Mouse (Mus musculus) forebrain, embryonic 14.5 days (tissue): ENCODE results near the gene Sntg2. TPM values are rescaled to one million over a fixed set of nuclear protein-coding genes. Genes with fewer than 3 reads are reported as not detected.
A peak's percentile ranks its signal among the peaks of the same experiment; 100 is the strongest.

Source experiments
- ATAC-seq: fragments of 200-750 bp; cut with Nextera tagmentation; 2 replicates; pipeline ENCODE4 v1.8.0; 2017; ENCODE audit warnings: mild to moderate bottlenecking, moderate library complexity
- DNase-seq: peaks from one replicate; pipeline ENCODE4 v3.0.0-alpha.2; 2015; ENCODE audit warnings: low spot score
- H3K27ac ChIP-seq: fragments of 300-500 bp; sonication (generic); 2 replicates; pipeline ENCODE4 v1.5.1; 2014; ENCODE audit warnings: low read depth, mild to moderate bottlenecking, control low read depth, low read length, moderate library complexity
- H3K27me3 ChIP-seq: fragments of 300-500 bp; sonication (generic); replicated peaks from 2 replicates; pipeline ENCODE4 v1.6.1; 2014; ENCODE audit warnings: low read length, control low read depth, mixed read lengths; ENCODE audit not compliant: control insufficient read depth, insufficient read depth
- H3K36me3 ChIP-seq: fragments of 300-500 bp; sonication (generic); 2 replicates; pipeline ENCODE4 v1.6.1; 2014; ENCODE audit warnings: low read length, control low read depth; ENCODE audit not compliant: control insufficient read depth, insufficient read depth
- H3K4me1 ChIP-seq: fragments of 300-500 bp; sonication (generic); 2 replicates; pipeline ENCODE4 v1.6.1; 2014; ENCODE audit warnings: antibody characterized with exemption, low read length, control low read depth; ENCODE audit not compliant: control insufficient read depth, insufficient read depth
- H3K4me2 ChIP-seq: fragments of 300-500 bp; sonication (generic); 2 replicates; pipeline ENCODE4 v1.6.1; 2014; ENCODE audit warnings: mild to moderate bottlenecking, control low read depth, low read length
- H3K4me3 ChIP-seq: fragments of 300-500 bp; sonication (generic); 2 replicates; pipeline ENCODE4 v1.5.1; 2014; ENCODE audit warnings: low read depth, low read length, control low read depth
- H3K9ac ChIP-seq: fragments of 300-500 bp; sonication (generic); 2 replicates; pipeline ENCODE4 v1.6.1; 2014; ENCODE audit warnings: mild to moderate bottlenecking, low read length, control low read depth, moderate library complexity
- H3K9me3 ChIP-seq: fragments of 300-500 bp; sonication (generic); replicated peaks from 2 replicates; pipeline ENCODE4 v1.6.1; 2016; ENCODE audit warnings: low read length, control low read depth, mixed read lengths; ENCODE audit not compliant: control insufficient read depth
- WGBS: fragments of 180-500 bp; shearing (Covaris S2); extraction: QIAGEN DNeasy Blood & Tissue Kit; methylation state at CpG from one replicate; pipeline ENCODE4 v1.1.7; 2014; 5-methylcytosine and 5-hydroxymethylcytosine counted together
- polyA plus RNA-seq: library from polyadenylated mRNA; unstranded; fragments of >200 nt; fragmentation: Nextera tagmentation; extraction: Ambion mirVana; gene quantifications from 2 replicates; pipeline ENCODE4 v1.2.1, GENCODE M21; 2014

Sntg2 gene
- polyA plus RNA-seq, 1 experiment from 2014 or later, result 1.5 TPM

GRCm38 (mm10) chr12:30177529-30177928, 195.6 kb downstream of the Sntg2 start:
- H3K9me3 ChIP-seq, result no peaks in the 10 kb centered on the region
- DNase-seq, result no peak
- no peak overlapping the region for H3K4me2 ChIP-seq
- no peak overlapping the region for H3K4me3 ChIP-seq
- H3K9ac ChIP-seq, result no peak overlapping the region
- no peaks in the 10 kb centered on the region for H3K27me3 ChIP-seq
- no peak overlapping the region for H3K27ac ChIP-seq
- 86% methylated on average over 2 of the region's 2 CpGs for WGBS
- no peaks in the 10 kb centered on the region for H3K36me3 ChIP-seq
- H3K4me1 ChIP-seq, result no peaks in the 10 kb centered on the region
- no peak for ATAC-seq

DNA sequence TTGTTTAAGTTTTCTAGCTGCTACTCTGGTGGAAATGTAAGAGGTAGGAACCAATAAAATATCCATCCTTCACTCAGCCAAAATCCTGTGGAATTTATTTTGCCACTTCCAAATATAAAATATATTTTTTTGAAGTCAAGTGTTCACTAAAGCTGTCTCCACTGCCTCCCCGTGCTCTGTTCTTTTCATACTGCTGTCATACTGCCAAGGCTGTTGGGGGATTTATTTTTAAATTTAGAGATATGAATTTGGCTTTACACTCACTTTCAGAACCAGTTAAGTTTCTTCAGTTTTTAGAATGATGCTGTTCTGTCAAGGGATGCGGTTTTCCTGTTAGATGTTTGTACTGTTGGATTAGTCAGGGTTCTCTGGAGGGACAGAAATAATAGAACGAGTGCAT, 204.7 kb downstream of the Sntg2 start:
- DNase-seq (no peak), ATAC-seq (no peak)
- Histone ChIP-seq H3K27me3 (no peaks in the 10 kb centered on the region), H3K9me3 (no peaks in the 10 kb centered on the region), H3K4me3 (no peak overlapping the region), H3K4me1 (no peaks in the 10 kb centered on the region), H3K9ac (no peak overlapping the region), H3K27ac (no peak overlapping the region), H3K36me3 (no peaks in the 10 kb centered on the region), H3K4me2 (no peak overlapping the region)
- WGBS, result 79% methylated on average over 3 of the region's 3 CpGs

- no peaks in the 10 kb centered on the region for H3K4me1 ChIP-seq
- no peaks in the 10 kb centered on the region for H3K9me3 ChIP-seq
- no peak overlapping the region for H3K9ac ChIP-seq
- DNase-seq, result no peak
- no peak overlapping the region for H3K27ac ChIP-seq
- ATAC-seq, result no peak
- WGBS, result 86% methylated on average over 5 of the region's 5 CpGs
- no peaks in the 10 kb centered on the region for H3K27me3 ChIP-seq
- H3K36me3 ChIP-seq, result no peaks in the 10 kb centered on the region
- H3K4me3 ChIP-seq, result no peak overlapping the region
- H3K4me2 ChIP-seq, result no peak overlapping the region
Measured at GRCm38 (mm10) chr12:30164538-30164937, 208.6 kb downstream of the Sntg2 start.

GRCm38 (mm10) chr12:30164005-30164404, 209.2 kb downstream of the Sntg2 start:
- Histone ChIP-seq H3K4me2 (no peak overlapping the region), H3K27me3 (no peaks in the 10 kb centered on the region), H3K36me3 (no peaks in the 10 kb centered on the region), H3K4me3 (no peak overlapping the region), H3K9ac (no peak overlapping the region), H3K27ac (no peak overlapping the region), H3K9me3 (no peaks in the 10 kb centered on the region), H3K4me1 (no peaks in the 10 kb centered on the region)
- WGBS, result 95% methylated on average over 6 of the region's 6 CpGs
- no peak for ATAC-seq
- DNase-seq, result no peak

DNA sequence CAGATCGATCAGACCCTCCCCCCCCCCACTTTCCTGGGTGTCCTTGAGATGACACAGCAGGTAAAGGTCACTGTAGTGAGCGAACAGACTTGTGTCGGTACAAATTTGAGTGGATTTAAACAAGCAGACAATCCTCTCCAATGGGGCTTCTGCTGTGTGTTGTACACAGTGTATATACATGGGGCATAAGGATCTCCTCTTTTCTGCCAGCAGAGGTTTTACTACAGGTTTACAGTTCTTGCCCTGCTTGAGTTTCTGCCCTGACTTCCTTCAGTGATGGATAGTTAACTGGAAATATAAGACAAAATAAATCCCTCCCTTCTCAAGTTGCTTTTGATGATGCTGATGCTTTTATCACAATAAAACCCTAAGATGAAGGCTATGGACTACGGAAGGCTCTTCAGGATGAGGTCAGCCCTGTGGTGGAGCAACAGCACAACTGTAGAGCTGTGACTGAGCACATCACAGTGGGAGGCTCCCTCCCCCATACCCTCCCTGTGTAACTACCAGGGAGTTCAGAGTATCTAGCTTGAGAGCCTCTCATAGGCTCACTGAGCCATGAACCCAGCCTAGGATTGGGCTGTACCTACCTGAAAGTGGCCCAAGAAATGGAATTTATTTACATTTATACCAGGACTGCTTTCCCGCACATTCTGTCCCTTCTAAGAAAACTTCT, 211.3 kb downstream of the Sntg2 start:
- 87% methylated on average over 5 of the region's 5 CpGs for WGBS
- no peaks in the 10 kb centered on the region for H3K9me3 ChIP-seq
- H3K4me2 ChIP-seq, result no peak overlapping the region
- no peak for ATAC-seq
- H3K36me3 ChIP-seq, result no peaks in the 10 kb centered on the region
- no peak overlapping the region for H3K9ac ChIP-seq
- H3K27me3 ChIP-seq, result no peaks in the 10 kb centered on the region
- H3K4me3 ChIP-seq, result no peak overlapping the region
- DNase-seq, result no peak
- no peak overlapping the region for H3K27ac ChIP-seq
- H3K4me1 ChIP-seq, result no peaks in the 10 kb centered on the region

DNA sequence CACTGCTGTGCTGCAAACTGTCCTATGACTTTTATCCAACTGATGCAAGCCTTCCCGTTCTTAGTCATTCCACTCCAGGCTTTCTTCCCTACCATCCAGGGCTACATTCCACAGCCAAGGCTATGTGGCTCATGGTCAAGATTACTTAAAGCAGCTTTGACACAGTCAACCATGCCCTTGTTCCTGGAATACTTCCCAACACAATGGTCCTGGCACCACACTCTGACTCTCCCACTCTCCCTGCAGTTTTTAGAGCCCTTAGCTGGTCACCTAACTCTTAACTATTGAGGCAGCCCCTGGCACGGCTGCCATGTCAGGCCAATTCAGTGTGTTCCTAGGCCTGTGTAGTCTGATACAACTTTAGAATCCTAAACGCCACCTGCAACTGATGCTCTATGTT, 212.7 kb downstream of the Sntg2 start:
- WGBS, result 85% methylated on average over 3 of the region's 3 CpGs
- no peak for ATAC-seq
- H3K4me2 ChIP-seq, result no peak overlapping the region
- DNase-seq, result no peak
- no peaks in the 10 kb centered on the region for H3K36me3 ChIP-seq
- H3K9ac ChIP-seq, result no peak overlapping the region
- H3K4me1 ChIP-seq, result no peaks in the 10 kb centered on the region
- H3K27ac ChIP-seq, result no peak overlapping the region
- H3K27me3 ChIP-seq, result no peaks in the 10 kb centered on the region
- H3K4me3 ChIP-seq, result no peak overlapping the region
- no peaks in the 10 kb centered on the region for H3K9me3 ChIP-seq

GRCm38 (mm10) chr12:30159788-30160187, 213.4 kb downstream of the Sntg2 start:
- ATAC-seq (no peak), DNase-seq (no peak)
- Histone ChIP-seq H3K36me3 (no peaks in the 10 kb centered on the region), H3K4me1 (no peaks in the 10 kb centered on the region), H3K27ac (no peak overlapping the region), H3K4me3 (no peak overlapping the region), H3K9ac (no peak overlapping the region), H3K9me3 (no peaks in the 10 kb centered on the region), H3K27me3 (no peaks in the 10 kb centered on the region), H3K4me2 (no peak overlapping the region)
- 87% methylated on average over 8 of the region's 8 CpGs for WGBS

- ATAC-seq (no peak), DNase-seq (peak; percentile 59)
- Histone ChIP-seq H3K9ac (no peak overlapping the region), H3K36me3 (no peaks in the 10 kb centered on the region), H3K4me1 (no peaks in the 10 kb centered on the region), H3K27ac (no peak overlapping the region), H3K9me3 (no peaks in the 10 kb centered on the region), H3K27me3 (no peaks in the 10 kb centered on the region), H3K4me2 (no peak overlapping the region), H3K4me3 (no peak overlapping the region)
- 51% methylated on average over 7 of the region's 7 CpGs for WGBS
Measured at GRCm38 (mm10) chr12:30154079-30154673, 219.0 kb downstream of the Sntg2 start.

- 61% methylated on average over 3 of the region's 3 CpGs for WGBS
- ATAC-seq (no peak), DNase-seq (peak; percentile 13)
- Histone ChIP-seq H3K4me1 (no peaks in the 10 kb centered on the region), H3K27ac (no peak overlapping the region), H3K36me3 (no peaks in the 10 kb centered on the region), H3K4me2 (no peak overlapping the region), H3K27me3 (no peaks in the 10 kb centered on the region), H3K4me3 (no peak overlapping the region), H3K9ac (no peak overlapping the region), H3K9me3 (no peaks in the 10 kb centered on the region)
Measured at GRCm38 (mm10) chr12:30142085-30142484, 231.1 kb downstream of the Sntg2 start.
